18 mouse cellular contexts compared by ENCODE assay signal in genomic region chr11:121605604-121606003, GRCm38 (mm10).
"Had no signal": no experiment of that assay in that cellular context is flagged by ENCODE, and none has a peak within 500 bp of the region (broad histone marks: within the 10 kb centered on the region; RNA-seq: fewer than 3 reads in every experiment).

No protein-coding gene starts in this region.

- H3K27me3 ChIP-seq: limb, embryonic 12.5 days; limb, embryonic 15.5 days; midbrain, embryonic 13.5 days had no signal

- H3K4me2 ChIP-seq: limb, embryonic 12.5 days; limb, embryonic 15.5 days; liver, embryonic 11.5 days; lung, embryonic 14.5 days; midbrain, embryonic 13.5 days had no signal

- H3K9ac ChIP-seq: limb, embryonic 12.5 days; limb, embryonic 15.5 days; liver, embryonic 14.5 days; liver, postnatal 0 days; lung, embryonic 14.5 days; midbrain, embryonic 13.5 days had no signal

- ATAC-seq: liver, postnatal 0 days; lung, postnatal 0 days; midbrain, embryonic 13.5 days; midbrain, embryonic 16.5 days had no signal

- H3K27ac ChIP-seq: left cerebral cortex, adult 2 months; limb, embryonic 12.5 days; limb, embryonic 15.5 days; liver, embryonic 14.5 days; macrophage; midbrain, embryonic 13.5 days had no signal

- DNase-seq: kidney, adult 18-20 months; kidney, postnatal 10 days; kidney, postnatal 36 days; layer of hippocampus, postnatal 36 days; left cerebral cortex, postnatal 4 days; liver, postnatal 0 days; lung, embryonic 14.5 days; thymus, adult 2 months; thymus, postnatal 25 days had no signal

- H3K4me1 ChIP-seq: limb, embryonic 12.5 days; limb, embryonic 15.5 days; midbrain, embryonic 13.5 days had no signal

- H3K4me3 ChIP-seq: left cerebral cortex, adult 2 months; limb, embryonic 12.5 days; limb, embryonic 15.5 days; midbrain, embryonic 13.5 days had no signal

- H3K9me3 ChIP-seq: limb, embryonic 12.5 days; limb, embryonic 15.5 days; midbrain, embryonic 13.5 days had no signal
